Mouse (Mus musculus) forebrain, embryonic 13.5 days (tissue): ENCODE measurements around the gene Phactr3. TPM values are rescaled to one million over a fixed set of nuclear protein-coding genes. Genes with fewer than 3 reads are reported as not detected.

Source experiments
- ATAC-seq: fragments of 200-750 bp; cut with Nextera tagmentation; 2 replicates; pipeline ENCODE4 v1.8.0; 2017
- H3K27ac ChIP-seq: fragments of 300-500 bp; sonication (generic); 2 replicates; pipeline ENCODE4 v1.5.1; 2015; ENCODE audit warnings: inconsistent platforms, mild to moderate bottlenecking, moderate library complexity
- H3K27me3 ChIP-seq: fragments of 300-500 bp; sonication (generic); 2 replicates; pipeline ENCODE4 v1.6.1; 2015; ENCODE audit warnings: mild to moderate bottlenecking, inconsistent platforms
- H3K36me3 ChIP-seq: fragments of 300-500 bp; sonication (generic); 2 replicates; pipeline ENCODE4 v1.6.1; 2015; ENCODE audit warnings: mild to moderate bottlenecking, inconsistent platforms; ENCODE audit not compliant: poor library complexity, severe bottlenecking
- H3K4me1 ChIP-seq: fragments of 300-500 bp; sonication (generic); 2 replicates; pipeline ENCODE4 v1.6.1; 2015; ENCODE audit warnings: inconsistent platforms
- H3K4me2 ChIP-seq: fragments of 300-500 bp; sonication (generic); 2 replicates; pipeline ENCODE4 v1.6.1; 2015; ENCODE audit warnings: inconsistent platforms, mild to moderate bottlenecking, moderate library complexity
- H3K4me3 ChIP-seq: fragments of 300-500 bp; sonication (generic); 2 replicates; pipeline ENCODE4 v1.5.1; 2015; ENCODE audit warnings: mild to moderate bottlenecking, inconsistent platforms
- H3K9ac ChIP-seq: fragments of 300-500 bp; sonication (generic); 2 replicates; pipeline ENCODE4 v1.6.1; 2015; ENCODE audit warnings: mild to moderate bottlenecking, inconsistent platforms
- H3K9me3 ChIP-seq: fragments of 300-500 bp; sonication (generic); replicated peaks from 2 replicates; pipeline ENCODE4 v1.6.1; 2016; ENCODE audit warnings: inconsistent platforms
- WGBS: fragments of 180-500 bp; shearing (Covaris S2); methylation state at CpG from one replicate; pipeline ENCODE4 v1.1.7; 2015; 5-methylcytosine and 5-hydroxymethylcytosine counted together
- polyA plus RNA-seq: library from polyadenylated mRNA; unstranded; fragments of >200 nt; fragmentation: Nextera tagmentation; extraction: Ambion mirVana; gene quantifications from 2 replicates; pipeline ENCODE4 v1.2.1, GENCODE M21; 2015

The Phactr3 gene
- polyA plus RNA-seq, 1 experiment from 2014 or later = 27.0 TPM

- no peaks in the 10 kb centered on the region for H3K4me1 ChIP-seq
- H3K4me3 ChIP-seq = no peak overlapping the region
- 71% methylated on average over 3 of the region's 3 CpGs for WGBS
- H3K9ac ChIP-seq = no peak overlapping the region
- H3K4me2 ChIP-seq = no peak overlapping the region
- no peaks in the 10 kb centered on the region for H3K36me3 ChIP-seq
- no peaks in the 10 kb centered on the region for H3K9me3 ChIP-seq
- ATAC-seq = peak; percentile 19; the same call in 1 of the 2 replicates
- H3K27ac ChIP-seq = no peak overlapping the region
- no peaks in the 10 kb centered on the region for H3K27me3 ChIP-seq
These were observed 122.6 kb downstream of the Phactr3 start for GRCm38 (mm10) chr2:178241374-178241773.

DNA sequence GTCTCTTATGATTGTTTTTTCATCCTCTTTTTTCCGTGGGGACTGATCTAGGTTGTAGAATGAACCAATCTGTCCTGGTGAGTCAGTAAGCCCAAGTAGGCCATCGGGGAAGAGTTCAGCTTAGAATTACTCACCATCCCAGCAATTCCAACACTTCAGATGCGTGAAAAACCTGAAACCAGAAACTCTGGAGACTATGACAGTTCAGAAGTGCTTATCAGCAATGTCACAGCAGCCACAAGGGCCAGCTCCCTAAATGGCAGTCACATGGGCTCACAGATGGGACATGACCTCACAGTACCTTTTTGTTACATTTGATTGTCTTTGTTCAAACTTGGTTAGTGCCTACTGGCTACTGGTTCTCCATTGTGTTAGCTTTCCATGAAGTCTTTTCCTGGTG is 124.2 kb downstream of the Phactr3 start:
- ATAC-seq = no peak

GRCm38 (mm10) chr2:178244866-178245265 is 126.1 kb downstream of the Phactr3 start:
- H3K36me3 ChIP-seq = no peaks in the 10 kb centered on the region
- H3K4me3 ChIP-seq = no peak overlapping the region
- no peak overlapping the region for H3K9ac ChIP-seq
- no peaks in the 10 kb centered on the region for H3K27me3 ChIP-seq
- H3K4me2 ChIP-seq = no peak overlapping the region
- WGBS = 89% methylated on average over 1 of the region's 1 CpGs
- H3K4me1 ChIP-seq = no peaks in the 10 kb centered on the region
- no peak overlapping the region for H3K27ac ChIP-seq
- ATAC-seq = no peak
- no peaks in the 10 kb centered on the region for H3K9me3 ChIP-seq

More for the DNA sequence above, 124.2 kb downstream of the Phactr3 start:
- H3K9me3 ChIP-seq = no peaks in the 10 kb centered on the region
- H3K9ac ChIP-seq = no peak overlapping the region
- H3K4me1 ChIP-seq = no peaks in the 10 kb centered on the region
- no peak overlapping the region for H3K27ac ChIP-seq
- no peaks in the 10 kb centered on the region for H3K27me3 ChIP-seq
- 85% methylated on average over 3 of the region's 3 CpGs for WGBS
- no peaks in the 10 kb centered on the region for H3K36me3 ChIP-seq
- no peak overlapping the region for H3K4me2 ChIP-seq
- no peak overlapping the region for H3K4me3 ChIP-seq

DNA sequence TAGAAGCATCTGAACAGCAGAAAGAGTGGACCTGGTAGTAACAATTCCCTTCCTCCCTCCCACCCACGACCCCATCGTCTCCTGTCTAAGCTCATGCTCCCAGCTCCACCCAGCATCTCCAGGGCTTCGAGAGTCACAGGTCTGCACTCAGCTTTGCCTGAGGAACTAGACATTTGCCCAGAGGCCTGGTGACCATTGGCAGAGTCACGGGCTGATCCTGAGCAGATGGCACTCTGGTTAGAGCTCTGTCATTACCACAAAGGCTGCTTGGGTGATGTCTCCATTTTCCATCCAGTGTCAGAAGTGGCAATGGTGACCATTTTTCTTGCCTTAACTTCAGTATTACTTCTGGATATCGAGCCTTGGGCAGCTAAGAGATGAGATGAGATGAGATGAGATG is 127.1 kb downstream of the Phactr3 start:
- H3K4me3 ChIP-seq = no peak overlapping the region
- no peaks in the 10 kb centered on the region for H3K27me3 ChIP-seq
- H3K4me2 ChIP-seq = no peak overlapping the region
- 82% methylated on average over 5 of the region's 5 CpGs for WGBS
- no peaks in the 10 kb centered on the region for H3K4me1 ChIP-seq
- H3K36me3 ChIP-seq = no peaks in the 10 kb centered on the region
- H3K9ac ChIP-seq = no peak overlapping the region
- no peaks in the 10 kb centered on the region for H3K9me3 ChIP-seq
- no peak overlapping the region for H3K27ac ChIP-seq
- no peak for ATAC-seq

- WGBS = 53% methylated on average over 4 of the region's 4 CpGs
- Histone ChIP-seq H3K4me3 (no peak overlapping the region), H3K36me3 (no peaks in the 10 kb centered on the region), H3K27me3 (no peaks in the 10 kb centered on the region), H3K4me1 (no peaks in the 10 kb centered on the region), H3K27ac (no peak overlapping the region), H3K4me2 (no peak overlapping the region), H3K9ac (no peak overlapping the region), H3K9me3 (no peaks in the 10 kb centered on the region)
- ATAC-seq = no peak
These were observed 128.0 kb downstream of the Phactr3 start for GRCm38 (mm10) chr2:178246767-178247166.

- Histone ChIP-seq H3K4me1 (no peaks in the 10 kb centered on the region), H3K9ac (no peak overlapping the region), H3K4me3 (no peak overlapping the region), H3K9me3 (no peaks in the 10 kb centered on the region), H3K27ac (no peak overlapping the region), H3K27me3 (no peaks in the 10 kb centered on the region), H3K36me3 (no peaks in the 10 kb centered on the region), H3K4me2 (no peak overlapping the region)
- 78% methylated on average over 8 of the region's 8 CpGs for WGBS
- no peak for ATAC-seq
These were observed 128.5 kb downstream of the Phactr3 start for GRCm38 (mm10) chr2:178247274-178247673.

GRCm38 (mm10) chr2:178257117-178257825 is 138.5 kb downstream of the Phactr3 start:
- Histone ChIP-seq H3K4me2 (no peak overlapping the region), H3K27ac (no peak overlapping the region), H3K4me3 (no peak overlapping the region), H3K27me3 (peaks cover 15% of the 10 kb centered on the region), H3K4me1 (peaks cover 13% of the 10 kb centered on the region), H3K9me3 (no peaks in the 10 kb centered on the region), H3K36me3 (no peaks in the 10 kb centered on the region; the same call in 1 of the 2 replicates), H3K9ac (0 out of 2 replicates have a peak overlapping the region, but pooled peaks have one; percentile 3)
- 0% methylated on average over 3 of the region's 3 CpGs for WGBS
- ATAC-seq = peak; percentile 92

DNA sequence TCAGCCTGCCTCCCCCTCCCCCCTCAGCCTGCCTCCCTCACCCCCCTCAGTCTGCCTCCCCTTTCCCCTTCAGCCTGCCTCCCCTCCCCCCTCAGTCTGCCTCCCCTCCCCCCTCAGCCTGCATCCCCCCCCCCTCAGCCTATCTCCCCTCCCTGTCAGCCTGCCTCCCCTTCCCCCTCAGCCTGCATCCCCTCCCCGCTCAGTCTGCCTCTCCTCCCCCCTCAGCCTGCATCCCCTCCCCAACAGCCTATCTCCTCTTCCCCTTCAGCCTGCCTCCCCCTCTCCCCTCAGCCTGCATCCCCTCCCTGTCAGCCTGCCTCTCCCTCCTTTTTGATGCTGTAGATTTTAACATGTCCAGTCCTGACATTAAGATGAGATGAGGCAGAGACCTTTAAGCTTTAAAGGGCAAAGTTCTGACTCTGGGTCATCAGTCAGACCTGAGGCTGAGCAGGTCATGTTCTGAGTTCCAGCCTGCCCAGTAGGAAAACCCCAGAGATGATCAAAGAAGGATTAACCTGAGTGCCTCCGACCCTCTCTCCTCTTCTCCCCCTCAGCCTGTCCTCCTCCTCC is 139.3 kb downstream of the Phactr3 start:
- Histone ChIP-seq H3K9me3 (no peaks in the 10 kb centered on the region), H3K27ac (no peak overlapping the region), H3K4me2 (no peak overlapping the region), H3K4me3 (no peak overlapping the region), H3K9ac (no peak overlapping the region), H3K4me1 (peaks cover 13% of the 10 kb centered on the region), H3K36me3 (no peaks in the 10 kb centered on the region; the same call in 1 of the 2 replicates), H3K27me3 (peaks cover 15% of the 10 kb centered on the region)
- 0% methylated on average over 1 of the region's 2 CpGs for WGBS
- ATAC-seq = no peak

- H3K4me2 ChIP-seq = no peak overlapping the region
- no peak overlapping the region for H3K27ac ChIP-seq
- 0 out of 2 replicates have a peak, but pooled peaks cover 3% of the 10 kb centered on the region for H3K4me1 ChIP-seq
- H3K27me3 ChIP-seq = peaks cover 11% of the 10 kb centered on the region; the same call in 1 of the 2 replicates
- H3K9ac ChIP-seq = no peak overlapping the region
- no peaks in the 10 kb centered on the region; the same call in 1 of the 2 replicates for H3K36me3 ChIP-seq
- no peaks in the 10 kb centered on the region for H3K9me3 ChIP-seq
- WGBS = 87% methylated on average over 4 of the region's 4 CpGs
- no peak overlapping the region for H3K4me3 ChIP-seq
- no peak for ATAC-seq
These were observed 144.3 kb downstream of the Phactr3 start for GRCm38 (mm10) chr2:178263055-178263454.

DNA sequence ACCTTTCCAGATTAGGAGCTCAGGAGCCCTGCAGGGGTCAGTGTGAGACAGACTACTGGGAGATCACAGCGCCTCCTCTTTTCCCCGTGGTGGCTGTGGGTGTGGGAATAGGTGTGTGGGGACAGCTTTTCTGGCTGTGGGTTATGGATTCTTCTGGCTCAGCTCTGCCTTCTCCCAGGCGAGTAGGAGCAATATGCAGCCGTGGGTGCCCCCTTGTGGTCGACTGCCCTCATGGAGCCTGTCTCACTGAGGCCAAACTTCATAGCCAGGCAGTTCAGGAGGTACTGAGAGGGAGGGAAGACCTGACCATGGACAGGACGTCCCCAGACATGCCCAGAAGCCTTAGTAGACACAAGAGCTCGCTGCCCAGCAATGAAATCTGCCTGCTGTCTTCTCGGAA is 145.6 kb downstream of the Phactr3 start:
- peaks cover 4% of the 10 kb centered on the region; the same call in 1 of the 2 replicates for H3K36me3 ChIP-seq
- WGBS = 11% methylated on average over 8 of the region's 8 CpGs
- no peak overlapping the region for H3K9ac ChIP-seq
- H3K27me3 ChIP-seq = 0 out of 2 replicates have a peak, but pooled peaks cover 3% of the 10 kb centered on the region
- H3K4me2 ChIP-seq = no peak overlapping the region
- ATAC-seq = peak; percentile 85
- no peak overlapping the region for H3K27ac ChIP-seq
- no peak overlapping the region for H3K4me3 ChIP-seq
- H3K9me3 ChIP-seq = no peaks in the 10 kb centered on the region
- H3K4me1 ChIP-seq = 0 out of 2 replicates have a peak, but pooled peaks cover 3% of the 10 kb centered on the region

GRCm38 (mm10) chr2:178265454-178265853 is 146.7 kb downstream of the Phactr3 start:
- no peak overlapping the region for H3K27ac ChIP-seq
- H3K4me1 ChIP-seq = 0 out of 2 replicates have a peak, but pooled peaks cover 3% of the 10 kb centered on the region
- no peak overlapping the region for H3K4me2 ChIP-seq
- no peaks in the 10 kb centered on the region for H3K27me3 ChIP-seq
- peaks cover 12% of the 10 kb centered on the region; the same call in 1 of the 2 replicates for H3K36me3 ChIP-seq
- no peak overlapping the region for H3K9ac ChIP-seq
- no peak overlapping the region for H3K4me3 ChIP-seq
- peak; percentile 7; the same call in 1 of the 2 replicates for ATAC-seq
- no peaks in the 10 kb centered on the region for H3K9me3 ChIP-seq
- 23% methylated on average over 2 of the region's 2 CpGs for WGBS

DNA sequence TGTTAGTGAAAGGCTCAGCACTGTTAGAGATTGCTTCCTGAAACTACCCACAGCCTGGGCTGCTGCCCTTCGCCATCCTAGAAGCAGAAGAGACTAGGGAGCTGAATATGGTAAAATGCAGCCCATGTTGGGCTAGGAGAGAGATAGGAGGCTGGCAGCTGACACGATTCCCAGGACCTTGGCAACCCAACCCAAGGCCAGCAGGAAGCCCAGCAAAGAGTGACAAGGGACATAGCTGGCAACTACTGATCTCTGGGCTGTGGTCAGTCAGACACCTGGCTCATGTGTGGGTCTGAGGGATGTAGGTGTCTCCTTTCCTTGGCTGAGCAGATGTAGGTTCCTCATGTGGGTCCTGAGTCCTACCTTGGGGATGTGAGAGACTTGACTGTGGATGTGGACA is 152.0 kb downstream of the Phactr3 start:
- H3K27ac ChIP-seq = no peak overlapping the region
- H3K36me3 ChIP-seq = 0 out of 2 replicates have a peak, but pooled peaks cover 12% of the 10 kb centered on the region
- H3K4me2 ChIP-seq = no peak overlapping the region
- H3K9ac ChIP-seq = no peak overlapping the region
- no peaks in the 10 kb centered on the region for H3K27me3 ChIP-seq
- no peak for ATAC-seq
- 89% methylated on average over 2 of the region's 2 CpGs for WGBS
- H3K4me1 ChIP-seq = no peaks in the 10 kb centered on the region
- H3K9me3 ChIP-seq = no peaks in the 10 kb centered on the region
- no peak overlapping the region for H3K4me3 ChIP-seq
